Mouse (Mus musculus): ENCODE results near the gene Arid5b. TPM values are rescaled to one million over a fixed set of nuclear protein-coding genes. Genes with fewer than 3 reads are reported as not detected.
A peak's percentile ranks its signal among the peaks of the same experiment; 100 is the strongest.
"Not testable (repeated sequence)": the region's sequence is repeated elsewhere in the genome, so short reads cannot be mapped to it uniquely, and the experiment has no call there.

Arid5b gene
- total RNA-seq, 2 experiments from 2014 or later: 32.3 to 35.0 TPM

DNA sequence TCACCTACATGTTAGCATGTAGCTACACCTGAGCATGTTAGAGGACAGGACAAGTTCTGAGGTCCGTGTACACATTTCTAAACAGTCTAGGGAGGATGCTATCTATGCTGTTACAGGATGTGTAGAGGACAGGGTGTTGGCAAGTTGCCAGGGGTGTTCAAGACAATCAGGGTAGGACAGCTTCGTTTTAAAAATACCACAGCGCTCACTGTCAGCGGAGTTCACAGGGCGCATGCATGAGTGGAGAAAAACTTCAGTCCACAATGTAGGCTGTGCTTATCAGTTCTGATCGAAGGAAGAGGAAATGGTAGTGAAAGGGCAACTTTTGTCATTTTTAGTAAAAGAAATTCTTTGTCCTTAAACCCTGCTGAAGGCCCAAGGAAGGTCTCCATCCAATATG is 159.3 kb downstream of the Arid5b start:
- DNase-seq (ENCODE audit: low spot score in 2 of 2): no peak

DNA sequence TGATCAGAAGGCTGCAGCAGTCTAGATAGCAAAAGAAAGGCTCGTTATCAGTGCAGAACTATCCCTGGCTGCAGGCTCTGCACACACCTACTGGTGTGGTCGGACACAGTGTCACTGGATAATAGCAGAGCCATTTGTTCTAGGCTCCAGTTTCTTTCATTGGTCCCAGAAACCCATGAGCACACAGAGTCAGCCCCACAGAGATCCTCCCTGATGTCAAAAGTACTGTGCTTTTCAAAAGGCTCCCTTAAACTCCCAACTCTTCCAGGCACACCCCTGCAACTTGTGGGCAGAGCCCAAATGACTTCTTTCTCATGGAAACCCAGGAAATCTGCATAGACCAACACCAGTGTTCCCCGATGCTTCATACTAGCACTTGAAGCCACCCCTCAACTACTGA is 163.6 kb downstream of the Arid5b start:
- no peak for DNase-seq (ENCODE audit: low spot score in 2 of 2)

DNA sequence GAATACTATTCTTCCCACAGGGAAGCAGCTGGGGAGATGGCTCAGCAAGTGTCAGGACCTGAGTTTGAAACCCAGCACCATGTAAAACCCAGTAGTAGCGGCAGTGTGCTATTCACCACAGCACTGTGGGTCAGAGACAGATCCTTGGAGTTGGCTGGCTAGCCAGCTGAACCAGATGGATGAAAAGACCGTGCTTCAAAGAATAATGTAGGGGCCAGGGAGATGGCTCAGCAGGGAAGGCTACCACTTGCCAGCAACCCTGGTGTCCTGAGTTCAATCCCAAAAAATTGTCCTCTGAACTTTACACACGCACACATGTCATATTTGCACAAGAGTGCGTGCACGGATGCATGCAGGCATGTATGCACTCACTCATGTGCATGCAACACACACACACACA is 164.9 kb downstream of the Arid5b start:
- DNase-seq (ENCODE audit: low spot score in 2 of 2): no peak

DNA sequence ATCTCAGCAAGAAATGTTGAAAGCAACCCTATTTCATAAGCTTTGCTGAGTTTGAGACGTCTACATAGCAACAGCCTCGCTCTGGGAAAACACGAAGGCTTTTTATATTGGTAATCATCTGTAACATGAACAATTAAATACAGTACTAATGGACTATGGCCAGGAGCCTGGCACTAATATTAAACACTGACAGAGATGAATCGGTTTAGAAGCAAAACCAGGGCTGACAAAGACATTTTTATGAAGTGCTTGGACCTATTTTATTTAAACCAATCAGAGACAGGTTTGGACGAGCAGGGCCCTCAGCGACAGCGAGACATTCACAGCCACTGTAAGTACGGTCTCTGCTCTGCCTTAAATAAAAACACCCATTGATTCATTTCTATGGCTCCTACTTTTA is 165.6 kb downstream of the Arid5b start:
- no peak for DNase-seq (ENCODE audit: low spot score in 2 of 2)

DNA sequence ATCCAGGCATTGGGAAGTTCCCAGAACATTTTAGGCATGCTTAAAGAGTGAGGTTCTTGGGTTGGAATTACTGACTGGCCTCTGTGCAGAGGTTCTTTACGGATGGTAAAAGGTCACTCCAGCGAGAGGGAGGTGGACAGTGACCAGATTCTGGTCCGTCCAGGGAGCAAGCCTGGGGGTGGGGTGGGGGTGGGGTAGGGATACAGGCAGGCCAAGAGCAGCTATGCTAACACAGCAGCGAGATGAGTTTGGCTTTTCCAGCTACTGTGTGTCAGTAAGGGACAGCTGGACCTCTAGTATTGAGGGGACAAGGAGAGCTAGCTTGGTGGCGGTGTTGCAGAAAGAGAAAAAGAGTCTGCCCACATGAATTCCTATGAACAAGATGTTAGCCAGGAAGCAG is 167.9 kb downstream of the Arid5b start:
- DNase-seq (ENCODE audit: low spot score in 2 of 2): no peak

DNA sequence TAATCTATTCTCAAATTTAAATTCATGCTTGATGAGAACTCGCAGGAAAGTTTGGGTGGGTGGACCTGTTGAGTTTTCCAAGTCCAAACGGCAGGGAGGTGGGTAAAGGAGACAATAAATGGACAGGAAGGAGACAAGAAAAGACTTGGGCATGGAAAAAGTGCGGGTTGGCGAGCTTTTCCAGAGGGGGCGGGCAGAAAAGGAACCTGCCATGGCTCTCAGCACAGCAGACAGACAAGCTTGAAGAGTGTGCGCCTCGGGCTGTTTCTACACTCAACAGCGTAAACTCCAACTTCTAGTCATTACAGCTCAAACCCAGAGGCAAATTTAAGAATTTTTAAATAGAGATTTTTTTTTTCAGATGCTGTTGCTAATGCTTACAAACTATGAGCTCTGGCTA is 168.4 kb downstream of the Arid5b start:
- peak; percentile 23 to 66 for DNase-seq (ENCODE audit: low spot score in 2 of 2)

DNA sequence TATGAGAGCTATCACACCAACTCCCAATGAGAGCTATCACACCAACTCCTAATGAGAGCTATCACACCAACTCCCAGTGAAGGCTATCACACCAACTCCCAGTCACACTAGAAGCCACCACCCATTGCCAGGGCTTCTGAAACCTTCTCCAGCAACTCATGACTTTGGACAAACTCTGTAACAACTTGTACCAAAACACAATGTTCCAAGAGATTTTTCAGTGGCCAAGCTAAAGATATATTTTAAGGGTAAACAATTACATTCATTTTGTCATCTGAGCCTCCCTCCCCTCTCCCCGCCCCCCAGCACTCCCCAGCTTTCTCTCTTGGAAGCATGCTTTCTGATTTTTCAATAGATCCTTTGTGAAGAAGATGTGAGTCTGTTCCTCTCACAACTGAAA is 168.9 kb downstream of the Arid5b start:
- no peak for DNase-seq (ENCODE audit: low spot score in 2 of 2)

DNA sequence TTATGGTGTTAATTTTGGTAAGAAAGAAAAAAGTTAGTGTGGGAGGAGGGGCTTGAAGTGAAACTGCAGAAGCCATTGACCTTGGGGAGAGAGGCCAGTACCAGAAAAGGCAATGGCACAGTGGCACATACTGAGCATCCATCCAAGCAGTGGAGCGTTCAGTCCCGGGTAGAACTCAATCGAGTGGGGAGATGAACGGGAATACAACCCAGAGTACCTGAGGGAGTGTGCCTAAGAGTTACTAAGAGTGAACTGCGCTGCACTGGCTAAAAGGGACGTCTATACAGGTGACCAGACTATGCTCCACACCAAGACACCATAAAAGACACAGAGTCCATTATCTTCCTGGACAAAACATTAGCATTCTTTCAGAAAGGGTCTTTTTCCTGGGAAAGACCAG is 170.8 kb downstream of the Arid5b start:
- DNase-seq (ENCODE audit: low spot score in 2 of 2): no peak

DNA sequence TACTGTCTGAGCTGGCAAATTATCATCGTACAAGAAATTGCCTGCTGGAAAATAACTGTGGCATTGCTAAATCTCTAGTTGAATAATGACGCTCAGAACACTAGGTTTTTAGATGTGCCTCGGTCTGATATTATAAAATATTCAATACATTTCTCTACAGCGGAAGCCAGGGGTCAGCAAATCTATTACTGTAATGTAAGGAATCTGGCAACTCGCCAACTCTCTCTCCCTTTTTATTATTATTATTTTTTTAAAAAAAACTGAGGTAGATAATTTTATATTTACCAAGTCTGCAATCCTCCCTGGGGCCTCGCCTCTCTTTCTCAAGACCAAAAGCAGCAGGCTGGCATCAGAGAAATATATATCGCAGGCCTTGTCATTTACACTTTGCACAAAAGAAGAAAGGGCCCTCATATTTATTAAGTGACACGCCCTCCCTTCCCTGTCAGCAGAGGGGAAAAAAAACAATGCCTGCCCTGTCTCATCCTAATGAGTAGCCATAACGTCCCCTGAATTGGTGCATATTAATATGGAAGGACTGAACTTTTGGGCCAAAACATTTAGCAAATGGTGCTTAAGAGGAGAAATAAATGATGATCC is 172.1 kb downstream of the Arid5b start:
- DNase-seq (ENCODE audit: low spot score in 2 of 2): no peak

DNA sequence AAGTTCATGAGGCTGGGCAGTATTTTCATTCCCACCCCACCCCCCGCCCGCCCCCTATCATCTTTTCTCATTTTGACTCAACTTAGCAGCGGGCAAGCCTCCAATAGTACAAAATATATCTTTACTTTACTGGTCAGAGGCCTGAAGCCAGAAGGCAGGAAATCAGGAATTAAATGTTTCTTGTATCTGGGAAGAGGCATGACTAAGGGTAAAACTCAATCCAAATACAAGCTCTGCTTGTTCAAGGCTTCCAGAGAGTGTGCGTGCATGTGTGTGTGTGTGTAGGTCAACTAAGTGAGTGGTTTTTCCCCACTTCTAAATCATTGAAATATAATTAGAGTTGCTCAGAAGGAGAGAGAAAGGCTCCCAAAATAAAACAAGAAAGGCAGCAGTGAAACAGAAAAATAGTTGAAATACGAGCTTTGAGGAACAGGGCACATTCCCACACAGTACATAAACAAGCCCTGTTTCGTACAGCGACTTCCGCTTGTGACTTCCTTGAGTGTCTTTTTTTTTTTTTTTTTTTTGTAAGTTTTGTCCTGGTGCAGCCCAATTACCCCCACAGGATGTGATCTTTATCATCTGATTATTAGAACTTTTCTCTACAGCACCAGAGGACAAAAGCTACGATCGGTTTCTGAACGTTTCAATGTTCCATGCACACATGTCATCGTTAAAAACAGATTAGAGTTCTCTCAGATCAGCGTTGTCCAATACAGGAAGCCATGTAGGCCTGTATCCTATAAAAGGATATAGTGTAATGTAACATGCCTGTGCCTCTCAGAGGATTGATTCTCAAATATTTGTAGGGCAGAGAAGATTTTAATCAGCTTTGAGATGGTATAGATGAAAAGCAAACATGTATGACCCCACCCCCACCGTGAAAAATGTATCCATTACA is 173.4 kb downstream of the Arid5b start:
- no peak for DNase-seq (ENCODE audit: low spot score in 2 of 2)

DNA sequence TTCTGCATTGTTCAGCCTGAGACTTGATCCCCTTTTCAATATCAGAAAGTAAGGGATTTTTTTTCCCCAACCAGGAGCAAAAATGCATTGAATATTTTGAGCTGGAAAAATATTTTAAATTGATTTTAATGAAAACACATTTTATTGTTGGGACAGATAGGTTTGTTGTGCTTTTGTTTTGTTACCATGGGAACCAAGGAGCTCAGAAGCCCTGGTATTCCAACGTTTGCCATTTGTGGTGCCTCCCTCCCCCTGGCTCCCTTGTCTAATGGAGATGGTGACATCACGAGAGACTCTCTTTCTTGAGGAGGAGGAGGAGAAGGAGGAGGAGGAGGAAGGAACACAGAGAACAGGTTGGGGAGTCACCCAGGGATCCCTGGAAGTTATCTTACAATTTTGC is 174.1 kb downstream of the Arid5b start:
- DNase-seq (ENCODE audit: low spot score in 2 of 2): no peak

DNA sequence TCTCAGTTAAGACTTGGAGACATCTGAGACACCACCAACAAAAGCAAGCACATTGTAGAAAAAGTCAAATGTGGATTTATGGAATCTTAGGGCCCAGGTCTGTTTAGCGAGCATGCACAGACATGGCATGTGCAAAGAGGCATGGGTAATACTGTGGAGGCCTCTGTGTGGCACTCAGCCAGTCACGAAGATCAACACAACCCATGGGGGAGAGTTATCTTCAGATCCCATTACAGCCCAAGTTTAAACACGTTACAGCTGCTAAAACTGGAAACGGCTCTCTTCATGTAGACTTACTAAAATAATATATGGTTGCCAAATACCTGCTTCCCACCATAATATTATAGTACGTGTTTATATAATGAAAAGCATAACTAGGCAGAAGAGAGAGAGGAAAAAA is 174.6 kb downstream of the Arid5b start:
- no peak for DNase-seq (ENCODE audit: low spot score in 2 of 2)

DNA sequence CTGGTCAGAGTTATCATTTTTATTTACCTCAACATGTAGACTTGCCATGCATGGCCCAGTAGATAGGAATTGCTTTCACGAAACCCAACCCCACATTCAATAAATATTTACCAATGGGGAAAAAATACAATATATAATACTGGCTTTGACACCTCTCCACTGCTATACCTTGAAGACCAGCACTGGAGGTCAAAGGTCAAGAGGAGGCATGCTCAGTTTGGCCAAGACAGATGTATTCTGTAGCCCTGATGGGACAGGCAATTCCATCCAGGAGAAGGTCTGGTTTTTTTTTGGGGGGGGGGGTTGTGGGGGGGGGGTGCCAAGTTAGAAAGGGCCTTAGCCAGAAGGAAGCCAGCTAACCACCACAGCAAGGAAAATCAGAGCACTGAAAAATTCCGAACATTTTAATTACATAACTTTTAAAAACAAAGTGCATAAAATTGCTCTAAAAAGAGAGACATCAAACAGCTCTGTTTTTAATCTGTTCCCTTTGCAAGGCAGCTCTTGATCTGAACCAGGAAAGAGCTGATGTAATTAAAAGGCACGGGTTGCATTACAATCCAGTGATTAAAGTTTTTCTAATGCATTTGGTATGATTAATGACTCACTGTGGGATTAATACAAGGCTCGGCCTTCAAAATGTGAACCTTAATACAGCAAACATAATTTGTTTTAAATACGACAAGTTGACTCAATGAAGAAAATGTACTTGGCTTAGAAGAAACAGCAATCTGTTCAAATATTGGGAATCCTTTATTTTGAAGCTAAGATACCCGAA is 175.3 kb downstream of the Arid5b start:
- no peak for DNase-seq (ENCODE audit: low spot score in 2 of 2)

DNA sequence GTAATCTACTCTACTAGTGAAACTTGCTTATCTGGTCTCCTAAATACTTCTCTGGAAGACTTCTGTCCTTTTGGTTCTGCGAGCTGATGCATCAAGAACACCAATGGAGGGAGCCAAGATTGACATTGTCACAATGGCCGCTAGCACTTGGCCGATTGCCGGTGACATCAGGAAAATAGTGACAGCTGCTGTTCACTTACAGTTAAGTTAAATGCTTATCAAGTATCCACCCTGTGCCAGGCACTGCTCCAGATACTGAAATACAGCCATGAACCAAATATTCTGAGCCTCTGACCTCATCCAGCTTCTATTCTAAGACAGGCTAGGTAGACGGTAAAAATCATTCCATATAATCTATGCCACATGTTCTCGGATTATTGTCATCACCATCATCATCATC is 176.0 kb downstream of the Arid5b start:
- no peak for DNase-seq (ENCODE audit: low spot score in 2 of 2)

DNA sequence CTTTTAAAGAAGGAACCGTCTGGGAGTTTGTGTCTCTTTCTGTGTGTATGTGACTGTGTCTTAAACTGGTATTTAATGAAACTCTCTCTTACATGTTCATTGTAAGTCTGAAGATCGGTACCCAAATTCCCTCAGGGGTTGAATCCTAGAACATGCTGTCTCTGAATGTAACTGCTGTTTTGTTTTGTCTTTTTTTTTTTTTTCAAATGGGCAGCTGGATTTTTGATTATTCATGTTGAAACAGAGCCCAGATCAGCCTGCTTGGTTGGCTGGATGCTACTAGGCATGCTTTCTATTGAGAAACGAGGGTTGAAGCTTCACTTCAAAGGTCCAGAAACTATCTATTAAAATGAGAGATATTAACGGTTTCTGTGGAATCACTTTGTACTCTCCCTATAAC is 177.3 kb downstream of the Arid5b start:
- DNase-seq (ENCODE audit: low spot score in 2 of 2): no peak

DNA sequence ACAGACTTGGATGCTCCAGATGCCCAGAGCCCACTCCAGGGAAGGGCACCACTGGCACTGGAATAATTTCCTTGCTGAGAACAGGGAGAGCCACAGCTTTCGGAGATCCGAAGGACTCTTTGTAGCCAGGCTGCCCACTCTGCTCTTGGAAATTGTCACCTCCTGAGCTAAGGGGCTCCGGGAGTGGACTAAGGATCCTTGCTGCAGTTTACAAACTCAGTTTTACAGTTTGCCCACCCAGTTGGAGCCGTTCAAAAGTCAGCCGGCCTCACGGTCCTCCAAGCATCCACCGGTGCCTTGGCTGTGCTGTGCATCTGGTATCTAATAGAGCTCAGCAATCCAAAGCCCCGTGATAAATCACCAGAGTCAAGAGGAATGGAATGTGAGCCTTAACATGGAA is 178.0 kb downstream of the Arid5b start:
- no peak for DNase-seq (ENCODE audit: low spot score in 2 of 2)

DNA sequence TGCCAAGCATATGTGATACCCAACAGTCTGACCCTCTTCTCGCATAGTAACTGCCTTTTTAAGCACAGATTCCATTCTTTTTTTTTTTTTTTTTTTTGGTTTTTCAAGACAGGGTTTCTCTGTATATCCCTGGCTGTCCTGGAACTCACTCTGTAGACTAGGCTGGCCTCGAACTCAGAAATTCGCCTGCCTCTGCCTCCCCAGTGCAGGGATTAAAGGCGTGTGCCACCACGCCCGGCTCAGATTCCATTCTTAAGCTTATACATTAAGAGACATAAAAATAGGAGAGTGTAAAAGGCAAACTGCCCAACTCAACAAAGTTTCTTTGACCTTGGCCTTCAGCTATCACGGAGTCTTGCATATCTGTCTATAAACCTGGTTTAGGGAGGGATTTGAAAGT is 178.7 kb downstream of the Arid5b start:
- DNase-seq (ENCODE audit: low spot score in 2 of 2): not testable (repeated sequence)

DNA sequence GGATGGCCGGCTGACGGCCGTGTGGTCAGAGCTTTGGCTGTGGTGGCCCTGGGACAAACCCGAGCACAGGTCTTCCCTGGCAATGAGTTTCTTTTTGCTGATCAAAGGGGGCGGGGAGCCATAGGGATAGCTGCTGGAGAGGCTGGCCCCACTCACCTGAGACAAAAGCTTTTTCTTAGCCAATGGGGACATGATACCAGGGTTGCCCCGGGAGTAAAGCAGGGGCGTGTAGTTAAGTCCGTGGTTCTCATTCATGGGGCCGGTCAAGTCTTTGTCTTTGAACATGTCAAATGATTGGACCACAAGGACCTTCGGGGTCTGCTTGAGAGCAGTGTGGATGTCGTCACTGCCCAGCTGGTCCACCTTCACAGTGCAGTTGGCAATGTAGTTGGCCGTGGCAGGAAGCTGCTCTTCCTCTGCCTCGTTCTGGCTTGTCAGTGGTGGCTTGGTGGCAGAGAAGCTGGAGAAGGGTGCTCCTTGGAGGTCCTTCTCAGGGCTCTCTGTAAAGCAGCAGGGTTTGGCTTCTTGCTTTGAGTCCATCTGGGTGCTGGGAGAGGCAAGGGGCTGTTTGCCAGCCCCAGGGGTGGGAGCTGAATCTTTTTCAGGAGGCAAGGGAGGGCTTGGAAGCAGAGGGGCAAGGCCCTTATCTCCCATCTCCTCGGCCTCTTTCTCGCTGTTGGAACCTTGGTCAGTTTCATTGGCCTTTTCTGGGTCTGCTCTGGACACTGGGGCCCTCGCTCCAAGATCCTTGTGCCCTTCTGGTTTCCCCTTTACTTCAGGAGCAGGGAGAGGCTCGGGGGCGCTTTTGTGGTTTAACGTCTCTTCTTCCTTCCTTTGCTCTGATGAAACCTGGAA is 180.5 kb downstream of the Arid5b start:
- no peak for DNase-seq (ENCODE audit: low spot score in 2 of 2)

DNA sequence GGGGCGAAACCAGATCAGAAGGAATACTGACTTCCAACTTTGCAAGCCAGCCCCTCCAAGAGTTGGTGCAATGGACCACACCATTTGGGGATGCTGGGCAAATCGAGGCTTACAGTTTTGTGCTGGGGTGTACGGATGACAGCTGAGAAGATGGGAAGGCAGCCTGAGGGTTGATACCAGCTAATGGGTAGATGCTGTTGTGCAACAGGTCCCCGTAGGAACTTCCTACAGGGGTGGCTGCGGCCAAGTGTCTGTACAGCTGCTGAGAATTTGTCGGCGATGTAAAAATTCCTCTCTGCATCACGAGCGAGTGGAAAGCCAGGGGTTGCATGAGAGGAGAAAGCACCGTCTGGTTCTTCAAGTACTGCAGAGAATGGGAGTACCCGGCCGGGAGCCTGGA is 182.1 kb downstream of the Arid5b start:
- DNase-seq (ENCODE audit: low spot score in 2 of 2): no peak

DNA sequence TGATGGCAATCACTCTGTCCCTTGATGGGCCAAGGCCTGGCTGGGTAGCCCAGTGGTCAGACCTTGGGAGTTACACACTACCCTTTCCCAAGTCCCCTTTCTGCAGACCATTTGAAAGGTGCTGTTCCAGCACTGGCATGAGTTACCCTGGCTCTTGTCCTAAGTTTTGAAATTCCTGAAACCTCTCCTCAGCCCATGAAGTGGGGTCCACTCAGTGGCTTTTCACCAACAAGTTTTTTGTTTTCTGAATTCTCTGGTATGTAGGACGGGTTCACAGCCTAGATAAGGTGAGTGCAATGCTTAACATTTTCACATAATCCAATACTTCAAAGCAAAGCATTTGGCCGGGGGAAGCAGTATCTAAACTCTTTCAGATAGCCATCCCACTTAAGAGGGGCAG is 183.4 kb downstream of the Arid5b start:
- no peak for DNase-seq (ENCODE audit: low spot score in 2 of 2)

DNA sequence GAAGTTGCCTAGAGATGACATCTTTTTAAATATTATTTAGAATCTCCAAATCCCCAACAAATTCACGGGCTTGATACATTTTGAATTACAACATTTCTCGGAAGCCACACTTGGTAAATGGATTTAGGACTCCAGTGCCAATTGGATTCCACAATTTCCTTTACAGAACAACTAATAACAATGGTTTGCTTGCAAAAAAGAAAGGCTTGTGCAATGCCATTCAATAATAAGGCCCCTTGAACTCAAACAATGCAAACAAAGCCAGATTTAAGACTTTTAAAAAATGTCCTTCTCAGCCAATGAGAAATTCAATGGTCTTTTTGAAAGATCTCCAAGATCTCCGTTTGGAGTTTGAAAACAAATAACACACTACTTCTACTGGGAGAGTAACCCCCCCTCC is 185.0 kb downstream of the Arid5b start:
- DNase-seq (ENCODE audit: low spot score in 2 of 2): no peak

Data from left cerebral cortex, adult 18-20 months (tissue).